Mouse (Mus musculus) ES-E14 (cell line): Measurements from ENCODE around the gene Slc9a1.

Experiments used
- HCFC1 ChIP-seq: IDR thresholded peaks from 2 replicates; pipeline ENCODE4 v1.6.1; 2012; ENCODE audit warnings: low read length, inconsistent platforms, borderline replicate concordance; ENCODE audit not compliant: insufficient read depth
- MAFK ChIP-seq: IDR thresholded peaks from 2 replicates; pipeline ENCODE4 v1.6.1; 2014; ENCODE audit warnings: mild to moderate bottlenecking, low read depth, low read length, inconsistent platforms; ENCODE audit not compliant: insufficient read depth
- ZC3H11A ChIP-seq: IDR thresholded peaks from 2 replicates; pipeline ENCODE4 v1.6.1; 2012; ENCODE audit warnings: low read depth, mild to moderate bottlenecking, inconsistent platforms, low read length, borderline replicate concordance
- ZNF384 ChIP-seq: IDR thresholded peaks from 2 replicates; pipeline ENCODE4 v1.6.1; 2012; ENCODE audit warnings: low read depth, low read length, inconsistent platforms

DNA sequence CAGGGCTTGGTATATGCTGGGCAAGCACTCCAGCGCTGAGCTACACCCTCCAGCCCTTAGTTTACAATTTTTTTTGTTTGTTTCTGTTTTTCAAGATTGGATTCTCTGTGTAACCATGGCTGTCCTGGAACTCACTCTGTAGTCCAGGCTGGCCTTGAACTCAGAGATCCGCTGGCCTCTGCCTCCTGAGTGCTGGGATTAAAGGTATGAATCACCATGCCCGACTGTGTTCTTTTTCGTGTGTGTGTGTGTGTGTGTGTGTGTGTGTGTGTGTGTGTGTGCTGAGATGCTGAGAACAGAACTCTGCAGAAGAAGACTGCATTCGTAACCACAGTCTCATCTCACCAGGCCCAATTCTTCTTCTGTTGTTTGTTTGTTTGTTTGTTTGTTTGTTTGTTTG, 34.8 kb downstream of the Slc9a1 start:
- TF ChIP-seq ZC3H11A: no peak
- TF ChIP-seq MAFK: no peak
- no peak for TF ChIP-seq ZNF384
- no peak for TF ChIP-seq HCFC1
